Comparison of ENCODE assay signal across 8 mouse cellular contexts in genomic region chr11:50161578-50162304, GRCm38 (mm10). TPM values are rescaled to one million over a fixed set of nuclear protein-coding genes. Genes with fewer than 3 reads are reported as not detected.
DNase-seq lines count a peak whose midpoint lies in the region; ATAC-seq and TF ChIP-seq lines count a peak whose summit lies in the region.

No protein-coding gene starts in this region.

- no peak overlapping the region for H3K4me2 ChIP-seq in forebrain, postnatal 0 days (ENCODE audit: low read depth)
- H3K4me2 ChIP-seq in intestine, postnatal 0 days (replicated peaks; ENCODE audit: low read depth) = no peak overlapping the region
- H3K4me2 ChIP-seq in neural tube, embryonic 11.5 days (ENCODE audit: low read depth) = no peak overlapping the region

- 68% methylated on average over 10 of the region's 10 CpGs for WGBS in forebrain, postnatal 0 days
- 67% methylated on average over 10 of the region's 10 CpGs for WGBS in intestine, postnatal 0 days
- WGBS in neural tube, embryonic 11.5 days = 55% methylated on average over 10 of the region's 10 CpGs

- peaks cover 80% of the 10 kb centered on the region for H3K36me3 ChIP-seq in forebrain, postnatal 0 days (ENCODE audit: insufficient read depth)
- H3K36me3 ChIP-seq in intestine, postnatal 0 days (ENCODE audit: control insufficient read depth, insufficient read depth) = peaks cover 71% of the 10 kb centered on the region
- peaks cover 11% of the 10 kb centered on the region for H3K36me3 ChIP-seq in neural tube, embryonic 11.5 days (ENCODE audit: control insufficient read depth, insufficient read depth, low read length)

- DNase-seq in A20 (ENCODE audit: low read depth, low spot score) (peak; percentile 68), MEL-GATA-1-ER (ENCODE audit: extremely low read depth, low read depth) (peak; percentile 15)
- peak; percentile 62 to 67 for DNase-seq in cerebellum, adult 18-20 months
- peak; percentile 63 for DNase-seq in forebrain, postnatal 0 days
- peak; percentile 41 to 46 for DNase-seq in lung, adult 18-20 months
- DNase-seq in neural tube, embryonic 11.5 days (ENCODE audit: low spot score) = peak; percentile 72
- peak; percentile 19 to 60 for DNase-seq in thymus, postnatal 10 days (ENCODE audit: low spot score in 2 of 2)

- H3K27me3 ChIP-seq in forebrain, postnatal 0 days (ENCODE audit: insufficient read depth, low read length) = no peaks in the 10 kb centered on the region
- no peaks in the 10 kb centered on the region for H3K27me3 ChIP-seq in intestine, postnatal 0 days (replicated peaks; ENCODE audit: control insufficient read depth, insufficient read depth, low read length)
- no peaks in the 10 kb centered on the region for H3K27me3 ChIP-seq in neural tube, embryonic 11.5 days (ENCODE audit: control insufficient read depth, insufficient read depth, low read length)

- H3K4me3 ChIP-seq in forebrain, postnatal 0 days (ENCODE audit: low read depth, low read length) = no peak overlapping the region
- H3K4me3 ChIP-seq in intestine, postnatal 0 days (ENCODE audit: low read depth, low read length) = no peak overlapping the region
- no peak overlapping the region for H3K4me3 ChIP-seq in neural tube, embryonic 11.5 days (ENCODE audit: low read depth, low read length)

- H3K4me1 ChIP-seq in forebrain, postnatal 0 days (ENCODE audit: insufficient read depth) = no peaks in the 10 kb centered on the region
- H3K4me1 ChIP-seq in intestine, postnatal 0 days (replicated peaks; ENCODE audit: control insufficient read depth, insufficient read depth, low read length) = no peaks in the 10 kb centered on the region
- no peaks in the 10 kb centered on the region for H3K4me1 ChIP-seq in neural tube, embryonic 11.5 days (ENCODE audit: control insufficient read depth, insufficient read depth, low read length)

- TF ChIP-seq CTCF in forebrain, postnatal 0 days (IDR thresholded peaks at IDR 0.05; ENCODE audit: low read depth) = peak; percentile 88
- peak; percentile 98 for TF ChIP-seq CTCF in intestine, postnatal 0 days (IDR thresholded peaks at IDR 0.05; ENCODE audit: low read depth)

- ATAC-seq in forebrain, postnatal 0 days = peak; percentile 53; the same call in 1 of the 2 replicates
- no peak for ATAC-seq in intestine, postnatal 0 days
- ATAC-seq in neural tube, embryonic 11.5 days (ENCODE audit: insufficient read depth, low FRiP score, low TSS enrichment) = no peak

- no peaks in the 10 kb centered on the region for H3K9me3 ChIP-seq in forebrain, postnatal 0 days (ENCODE audit: low read length)
- H3K9me3 ChIP-seq in intestine, postnatal 0 days (ENCODE audit: control insufficient read depth) = no peaks in the 10 kb centered on the region
- no peaks in the 10 kb centered on the region for H3K9me3 ChIP-seq in neural tube, embryonic 11.5 days (ENCODE audit: control insufficient read depth, low read length)

- no peak overlapping the region for H3K9ac ChIP-seq in forebrain, postnatal 0 days
- no peak overlapping the region for H3K9ac ChIP-seq in intestine, postnatal 0 days (ENCODE audit: low read depth, low read length)
- no peak overlapping the region for H3K9ac ChIP-seq in neural tube, embryonic 11.5 days (ENCODE audit: low read length)

- no peak overlapping the region for H3K27ac ChIP-seq in forebrain, postnatal 0 days (ENCODE audit: low read depth, low read length)
- no peak overlapping the region for H3K27ac ChIP-seq in intestine, postnatal 0 days (ENCODE audit: low read depth, low read length)
- no peak overlapping the region for H3K27ac ChIP-seq in neural tube, embryonic 11.5 days (ENCODE audit: low read depth, low read length)

RNA-seq across cellular contexts. Expression of gene Mrnip, which starts 12.5 kb away (rescaled TPM):
- total RNA-seq in forebrain, postnatal 0 days (2014; rRNA removed) = 28.7 and 37.5 TPM in 2 replicates
- 29.4 and 32.2 TPM in 2 replicates for polyA plus RNA-seq in forebrain, postnatal 0 days (2015; fragmentation: Nextera tagmentation; extraction: Ambion mirVana)
- polyA plus RNA-seq in intestine, postnatal 0 days (2015; fragmentation: Nextera tagmentation; extraction: Ambion mirVana) = 6.1 and 7.0 TPM in 2 replicates
- 23.7 and 24.9 TPM in 2 replicates for polyA plus RNA-seq in neural tube, embryonic 11.5 days (2014; fragmentation: Nextera tagmentation; extraction: Ambion mirVana)

RNA-seq across cellular contexts. Expression of gene Tbc1d9b, which starts 30.5 kb away (rescaled TPM):
- 59.3 and 66.3 TPM in 2 replicates for total RNA-seq in forebrain, postnatal 0 days (2014; rRNA removed)
- polyA plus RNA-seq in forebrain, postnatal 0 days (2015; fragmentation: Nextera tagmentation; extraction: Ambion mirVana) = 23.0 and 30.4 TPM in 2 replicates
- polyA plus RNA-seq in intestine, postnatal 0 days (2015; fragmentation: Nextera tagmentation; extraction: Ambion mirVana) = 16.7 and 18.0 TPM in 2 replicates
- polyA plus RNA-seq in neural tube, embryonic 11.5 days (2014; fragmentation: Nextera tagmentation; extraction: Ambion mirVana) = 33.1 and 34.7 TPM in 2 replicates

RNA-seq across cellular contexts. Expression of gene Sqstm1, which starts 48.9 kb away (rescaled TPM):
- 303 and 330 TPM in 2 replicates for total RNA-seq in forebrain, postnatal 0 days (2014; rRNA removed)
- polyA plus RNA-seq in forebrain, postnatal 0 days (2015; fragmentation: Nextera tagmentation; extraction: Ambion mirVana) = 413 and 423 TPM in 2 replicates
- 197 and 213 TPM in 2 replicates for polyA plus RNA-seq in intestine, postnatal 0 days (2015; fragmentation: Nextera tagmentation; extraction: Ambion mirVana)
- 185 and 210 TPM in 2 replicates for polyA plus RNA-seq in neural tube, embryonic 11.5 days (2014; fragmentation: Nextera tagmentation; extraction: Ambion mirVana)

RNA-seq across cellular contexts. Expression of gene Mgat4b, which starts 48.9 kb away (rescaled TPM):
- total RNA-seq in forebrain, postnatal 0 days (2014; rRNA removed) = 106 and 107 TPM in 2 replicates
- polyA plus RNA-seq in forebrain, postnatal 0 days (2015; fragmentation: Nextera tagmentation; extraction: Ambion mirVana) = 75.4 and 91.8 TPM in 2 replicates
- 33.2 and 35.0 TPM in 2 replicates for polyA plus RNA-seq in intestine, postnatal 0 days (2015; fragmentation: Nextera tagmentation; extraction: Ambion mirVana)
- 23.2 and 25.1 TPM in 2 replicates for polyA plus RNA-seq in neural tube, embryonic 11.5 days (2014; fragmentation: Nextera tagmentation; extraction: Ambion mirVana)

Comparison
In these comparisons a context has a peak if more than half of its experiments do, and no peak if none do; other contexts are left out.
1. DNase-seq: peak in every context shown above with its lines; median percentile 72 in neural tube, embryonic 11.5 days; 68 in A20; 64 in cerebellum, adult 18-20 months; 63 in forebrain, postnatal 0 days; 44 in lung, adult 18-20 months; 40 in thymus, postnatal 10 days; 15 in MEL-GATA-1-ER.